Mouse (Mus musculus): ENCODE results near the gene Sv2a. TPM values are rescaled to one million over a fixed set of nuclear protein-coding genes. Genes with fewer than 3 reads are reported as not detected.
"Not testable (repeated sequence)": the region's sequence is repeated elsewhere in the genome, so short reads cannot be mapped to it uniquely, and the experiment has no call there.

Sv2a gene
- polyA plus RNA-seq, 1 experiment: 4.4 TPM

DNA sequence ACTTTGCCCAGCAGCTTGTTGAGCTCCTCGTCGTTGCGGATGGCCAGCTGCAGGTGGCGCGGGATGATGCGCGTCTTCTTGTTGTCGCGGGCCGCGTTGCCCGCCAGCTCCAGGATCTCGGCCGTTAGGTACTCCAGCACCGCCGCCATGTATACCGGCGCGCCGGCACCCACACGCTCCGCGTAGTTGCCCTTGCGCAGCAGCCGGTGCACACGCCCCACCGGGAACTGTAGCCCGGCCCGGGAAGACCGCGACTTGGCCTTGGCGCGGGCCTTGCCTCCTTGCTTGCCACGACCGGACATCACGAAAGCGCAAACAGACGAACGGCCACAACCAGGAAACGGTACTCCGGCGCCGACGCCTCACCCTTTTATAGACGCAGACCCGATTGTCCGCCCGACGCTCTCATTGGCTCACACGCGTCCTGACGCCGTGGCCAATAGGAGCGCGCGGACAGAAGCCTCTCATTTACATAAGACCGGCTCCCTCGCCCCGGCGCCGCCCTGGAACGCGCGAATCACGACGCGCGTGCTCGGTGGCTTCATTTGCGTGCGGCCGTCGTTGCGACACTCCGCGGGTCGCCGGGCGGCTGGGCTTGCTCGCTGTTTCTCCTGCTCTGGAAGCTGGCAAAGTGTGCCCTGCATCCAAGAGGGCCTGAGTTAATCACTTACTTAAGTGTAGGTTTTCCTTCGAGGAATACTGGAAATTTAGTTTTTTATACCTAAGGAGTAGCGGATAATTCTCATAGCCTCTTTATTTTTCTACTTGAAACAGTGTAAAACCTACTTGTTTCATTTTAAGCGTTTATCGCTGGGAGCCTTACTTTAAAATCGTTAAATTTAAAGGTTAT lies 59.2 kb downstream of the Sv2a start, which contains the start of gene Hist2h2aa2:
Gene Hist2h2aa2 (minus strand): TSS at position 328 of the 850 bp plus-strand sequence.
- 3% methylated on average over 38 of the region's 85 CpGs for WGBS
- Histone ChIP-seq H3K4me3 (ENCODE audit: control insufficient read depth, insufficient read depth, low read length) (peak within 1 kb of the TSS; percentile 68), H3K4me1 (replicated peaks; ENCODE audit: control insufficient read depth, insufficient read depth, low read length) (peaks cover 13% of the 10 kb centered on the region), H3K27ac (ENCODE audit: control insufficient read depth, insufficient read depth, low read length) (peak within 1 kb of the TSS; percentile 91)
- DNase-seq: peak; percentile 93
- not testable (repeated sequence) for H3K27me3 ChIP-seq (ENCODE audit: control insufficient read depth, insufficient read depth, low read length); H3K36me3 ChIP-seq (ENCODE audit: control insufficient read depth, insufficient read depth, low read length)
- peak; percentile 53 for TF ChIP-seq POLR2A (IDR thresholded peaks at IDR 0.05; ENCODE audit: control insufficient read depth, extremely low read depth, insufficient read depth, low read length, poor library complexity)

DNA sequence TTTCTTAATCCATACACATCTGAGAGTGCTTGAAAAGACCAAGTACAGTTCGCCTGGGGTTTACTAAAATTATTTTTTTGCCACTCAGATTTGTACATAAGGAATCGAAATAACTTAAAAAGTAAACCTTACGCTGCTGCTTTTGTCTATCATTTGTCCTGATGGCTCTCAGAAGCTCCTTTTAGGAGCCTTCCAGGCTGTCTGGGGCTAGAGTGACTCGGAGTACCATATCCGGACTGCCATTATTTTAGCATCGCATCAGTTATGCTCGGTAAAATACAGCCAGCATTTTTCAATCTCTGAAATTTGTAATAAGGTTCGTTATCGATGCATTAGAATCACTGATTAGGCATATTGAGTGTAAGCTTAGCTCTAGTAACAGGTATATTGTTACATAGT lies 59.8 kb downstream of the Sv2a start:
- Histone ChIP-seq H3K36me3 (ENCODE audit: control insufficient read depth, insufficient read depth, low read length) (no peaks in the 10 kb centered on the region), H3K27me3 (ENCODE audit: control insufficient read depth, insufficient read depth, low read length) (no peaks in the 10 kb centered on the region), H3K4me1 (replicated peaks; ENCODE audit: control insufficient read depth, insufficient read depth, low read length) (peaks cover 13% of the 10 kb centered on the region), H3K4me3 (ENCODE audit: control insufficient read depth, insufficient read depth, low read length) (no peak overlapping the region), H3K27ac (ENCODE audit: control insufficient read depth, insufficient read depth, low read length) (peak overlapping the region; percentile 66; the same call in 1 of the 2 replicates)
- no peak for DNase-seq
- 91% methylated on average over 9 of the region's 9 CpGs for WGBS
- no peak for TF ChIP-seq POLR2A (IDR thresholded peaks at IDR 0.05; ENCODE audit: control insufficient read depth, extremely low read depth, insufficient read depth, low read length, poor library complexity)
- TF ChIP-seq CTCF (IDR thresholded peaks at IDR 0.05; ENCODE audit: borderline replicate concordance, control insufficient read depth, extremely low read depth, insufficient read depth, low read length, poor library complexity): no peak

DNA sequence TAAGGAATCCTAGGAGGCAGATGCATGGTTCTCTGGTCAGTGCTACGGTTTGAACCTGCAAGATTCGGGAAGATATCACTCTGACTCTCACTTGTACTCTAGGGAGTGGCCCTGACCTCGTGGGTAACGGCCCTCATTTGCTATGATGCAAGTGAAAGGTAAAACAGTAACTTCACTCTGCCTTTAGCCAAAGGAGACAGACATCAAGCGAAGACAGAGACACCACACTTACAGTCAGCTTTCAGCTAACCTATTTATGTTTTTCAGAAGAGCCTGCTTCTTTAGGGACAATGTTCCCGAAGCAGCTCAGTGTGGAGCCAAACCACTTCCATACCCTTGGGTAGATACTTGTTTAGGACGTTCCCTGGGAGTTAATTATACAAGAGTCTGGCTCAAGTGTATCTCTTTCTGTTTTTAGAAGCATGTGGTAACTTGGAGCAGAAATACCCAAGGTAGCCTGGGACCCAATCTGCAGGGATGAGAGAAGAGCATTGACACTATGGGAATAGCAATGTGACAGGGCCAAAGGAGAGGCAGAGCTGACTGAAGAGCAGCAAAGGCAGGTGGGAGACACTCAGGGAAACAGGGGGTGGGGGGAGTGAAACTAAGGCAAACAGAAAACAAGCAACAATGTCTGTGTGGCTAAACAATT lies 63.1 kb downstream of the Sv2a start:
- DNase-seq: no peak
- H3K27me3 ChIP-seq (ENCODE audit: control insufficient read depth, insufficient read depth, low read length): no peaks in the 10 kb centered on the region
- H3K4me3 ChIP-seq (ENCODE audit: control insufficient read depth, insufficient read depth, low read length): peak overlapping the region; percentile 5; the same call in 1 of the 2 replicates
- TF ChIP-seq POLR2A (IDR thresholded peaks at IDR 0.05; ENCODE audit: control insufficient read depth, extremely low read depth, insufficient read depth, low read length, poor library complexity) (no peak), CTCF (IDR thresholded peaks at IDR 0.05; ENCODE audit: borderline replicate concordance, control insufficient read depth, extremely low read depth, insufficient read depth, low read length, poor library complexity) (no peak)
- peaks cover 16% of the 10 kb centered on the region for H3K4me1 ChIP-seq (replicated peaks; ENCODE audit: control insufficient read depth, insufficient read depth, low read length)
- peak overlapping the region; percentile 97 for H3K27ac ChIP-seq (ENCODE audit: control insufficient read depth, insufficient read depth, low read length)
- no peaks in the 10 kb centered on the region for H3K36me3 ChIP-seq (ENCODE audit: control insufficient read depth, insufficient read depth, low read length)
- 80% methylated on average over 7 of the region's 7 CpGs for WGBS

Other genes starting within 250 kb of the Sv2a start
- gene Plekho1, start 185.2 kb upstream of the Sv2a start, polyA plus RNA-seq (2012; rRNA removed): 65.8 and 73.9 TPM in 2 replicates
- 5.8 and 7.5 TPM in 2 replicates for gene Vps45, start 122.7 kb upstream of the Sv2a start, polyA plus RNA-seq (2012; rRNA removed)
- 9.6 and 11.6 TPM in 2 replicates for gene Otud7b, start 76.6 kb upstream of the Sv2a start, polyA plus RNA-seq (2012; rRNA removed)
- 4.0 and 5.8 TPM in 2 replicates for gene Mtmr11, start 19.1 kb upstream of the Sv2a start, polyA plus RNA-seq (2012; rRNA removed)
- gene Sf3b4, start 8.8 kb upstream of the Sv2a start, polyA plus RNA-seq (2012; rRNA removed): 175 and 219 TPM in 2 replicates
- gene Bola1, start 38.6 kb downstream of the Sv2a start, polyA plus RNA-seq (2012; rRNA removed): 54.1 and 55.4 TPM in 2 replicates
- 6.1 and 15.8 TPM in 2 replicates for gene Hist2h2ab, start 38.7 kb downstream of the Sv2a start, polyA plus RNA-seq (2012; rRNA removed)
- gene Hist2h2ac, start 39.7 kb downstream of the Sv2a start, polyA plus RNA-seq (2012; rRNA removed): 149 and 173 TPM in 2 replicates
- 14.7 and 16.7 TPM in 2 replicates for gene Hist2h2be, start 40.0 kb downstream of the Sv2a start, polyA plus RNA-seq (2012; rRNA removed)
- gene Hist2h3c2, start 58.0 kb downstream of the Sv2a start, polyA plus RNA-seq (2012; rRNA removed): 1,020 and 1,654 TPM in 2 replicates
- gene Hist2h2aa2, start 59.1 kb downstream of the Sv2a start, polyA plus RNA-seq (2012; rRNA removed): 255 and 367 TPM in 2 replicates
- 565 and 592 TPM in 2 replicates for gene Hist2h2aa1, start 64.3 kb downstream of the Sv2a start, polyA plus RNA-seq (2012; rRNA removed)
- not detected in 2 replicates for gene Hist2h3c1, start 65.5 kb downstream of the Sv2a start, polyA plus RNA-seq (2012; rRNA removed)
- 87.7 and 101 TPM in 2 replicates for gene Hist2h4, start 82.2 kb downstream of the Sv2a start, polyA plus RNA-seq (2012; rRNA removed)
- 1,135 and 1,442 TPM in 2 replicates for gene Hist2h3b, start 87.5 kb downstream of the Sv2a start, polyA plus RNA-seq (2012; rRNA removed)
- gene Hist2h2bb, start 88.6 kb downstream of the Sv2a start, polyA plus RNA-seq (2012; rRNA removed): 163 and 177 TPM in 2 replicates
- 3.8 and 6.8 TPM in 2 replicates for gene Fcgr1, start 112.8 kb downstream of the Sv2a start, polyA plus RNA-seq (2012; rRNA removed)